Mouse (Mus musculus): Measurements from ENCODE around the gene P2rx2. TPM values are rescaled to one million over a fixed set of nuclear protein-coding genes. Genes with fewer than 3 reads are reported as not detected.

The P2rx2 gene
- 0.56 TPM for polyA plus RNA-seq (2014; fragmentation: Illumina TruSeq; extraction: RNeasy Lipid Tissue Mini Kit (QIAGEN cat#74804); ENCODE audit: low replicate concordance)

GRCm38 (mm10) chr5:110342648-110343284 lies at the start of gene P2rx2:
Gene P2rx2, minus strand, starts transcription at chr5:110343212.

GRCm38 (mm10) chr5:110344524-110344923 lies 1.5 kb upstream of the P2rx2 start, which contains the start of gene Lrcol1:
Gene Lrcol1, plus strand, starts transcription at chr5:110344730.

Other genes with a start within 250 kb of the P2rx2 start
- 4.2 TPM for gene Gm35315, start 248.8 kb downstream of the P2rx2 start, polyA plus RNA-seq (2014; fragmentation: Illumina TruSeq; extraction: RNeasy Lipid Tissue Mini Kit (QIAGEN cat#74804); ENCODE audit: low replicate concordance)
- not detected for gene Plcxd1, start 243.2 kb downstream of the P2rx2 start, polyA plus RNA-seq (2014; fragmentation: Illumina TruSeq; extraction: RNeasy Lipid Tissue Mini Kit (QIAGEN cat#74804); ENCODE audit: low replicate concordance)
- gene Gtpbp6, start 235.0 kb downstream of the P2rx2 start, polyA plus RNA-seq (2014; fragmentation: Illumina TruSeq; extraction: RNeasy Lipid Tissue Mini Kit (QIAGEN cat#74804); ENCODE audit: low replicate concordance): not detected
- gene Zfp605, start 233.1 kb downstream of the P2rx2 start, polyA plus RNA-seq (2014; fragmentation: Illumina TruSeq; extraction: RNeasy Lipid Tissue Mini Kit (QIAGEN cat#74804); ENCODE audit: low replicate concordance): 8.0 TPM
- 39.2 TPM for gene Chfr, start 207.4 kb downstream of the P2rx2 start, polyA plus RNA-seq (2014; fragmentation: Illumina TruSeq; extraction: RNeasy Lipid Tissue Mini Kit (QIAGEN cat#74804); ENCODE audit: low replicate concordance)
- gene Golga3, start 166.5 kb downstream of the P2rx2 start, polyA plus RNA-seq (2014; fragmentation: Illumina TruSeq; extraction: RNeasy Lipid Tissue Mini Kit (QIAGEN cat#74804); ENCODE audit: low replicate concordance): 12.2 TPM
- 23.3 TPM for gene Ankle2, start 112.2 kb downstream of the P2rx2 start, polyA plus RNA-seq (2014; fragmentation: Illumina TruSeq; extraction: RNeasy Lipid Tissue Mini Kit (QIAGEN cat#74804); ENCODE audit: low replicate concordance)
- 20.2 TPM for gene Pgam5, start 73.3 kb downstream of the P2rx2 start, polyA plus RNA-seq (2014; fragmentation: Illumina TruSeq; extraction: RNeasy Lipid Tissue Mini Kit (QIAGEN cat#74804); ENCODE audit: low replicate concordance)
- 8.3 TPM for gene Pxmp2, start 57.0 kb downstream of the P2rx2 start, polyA plus RNA-seq (2014; fragmentation: Illumina TruSeq; extraction: RNeasy Lipid Tissue Mini Kit (QIAGEN cat#74804); ENCODE audit: low replicate concordance)
- gene Pole, start 56.9 kb downstream of the P2rx2 start, polyA plus RNA-seq (2014; fragmentation: Illumina TruSeq; extraction: RNeasy Lipid Tissue Mini Kit (QIAGEN cat#74804); ENCODE audit: low replicate concordance): 3.5 TPM
- not detected for gene Lrcol1, start 1.5 kb upstream of the P2rx2 start, polyA plus RNA-seq (2014; fragmentation: Illumina TruSeq; extraction: RNeasy Lipid Tissue Mini Kit (QIAGEN cat#74804); ENCODE audit: low replicate concordance)
- gene Fbrsl1, start 105.3 kb upstream of the P2rx2 start, polyA plus RNA-seq (2014; fragmentation: Illumina TruSeq; extraction: RNeasy Lipid Tissue Mini Kit (QIAGEN cat#74804); ENCODE audit: low replicate concordance): 2.9 TPM
- gene Galnt9, start 201.1 kb upstream of the P2rx2 start, polyA plus RNA-seq (2014; fragmentation: Illumina TruSeq; extraction: RNeasy Lipid Tissue Mini Kit (QIAGEN cat#74804); ENCODE audit: low replicate concordance): not detected